Mouse (Mus musculus): Measurements from ENCODE around the gene Pagr1a. TPM values are rescaled to one million over a fixed set of nuclear protein-coding genes. Genes with fewer than 3 reads are reported as not detected.

The Pagr1a gene
- total and polyA plus RNA-seq, 2 experiments from 2014 or later, result 19.2 to 31.6 TPM

DNA sequence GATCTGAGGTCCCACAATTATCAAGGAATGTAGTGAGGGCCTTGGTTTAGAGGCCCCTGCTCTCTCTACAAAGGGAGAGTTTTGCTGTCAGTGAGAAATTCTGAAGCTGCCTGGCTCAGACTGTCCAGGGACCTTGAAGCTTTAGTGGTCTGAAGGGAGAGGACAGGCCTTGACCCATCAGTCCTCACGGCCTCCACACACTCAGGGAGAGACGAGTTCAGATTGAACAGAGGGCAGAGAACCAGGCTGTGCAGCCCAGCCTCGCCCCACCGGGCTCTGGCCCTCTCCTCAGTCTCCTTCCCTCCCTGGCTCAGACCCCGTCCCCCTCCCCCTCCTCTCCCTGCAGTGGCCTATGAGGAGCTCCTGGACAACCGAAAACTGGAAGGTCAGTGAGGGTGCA is 49.8 kb downstream of the Pagr1a start:
- Histone ChIP-seq H3K4me1 (ENCODE audit: insufficient read depth) (no peaks in the 10 kb centered on the region), H3K27me3 (ENCODE audit: insufficient read depth, low read length) (no peaks in the 10 kb centered on the region), H3K9ac (no peak overlapping the region), H3K27ac (ENCODE audit: low read depth, low read length) (no peak overlapping the region), H3K9me3 (ENCODE audit: low read length) (no peaks in the 10 kb centered on the region), H3K4me2 (ENCODE audit: low read depth) (no peak overlapping the region), H3K4me3 (ENCODE audit: low read depth, low read length) (no peak overlapping the region), H3K36me3 (ENCODE audit: insufficient read depth) (peaks cover 67% of the 10 kb centered on the region)
- TF ChIP-seq CTCF (IDR thresholded peaks at IDR 0.05; ENCODE audit: low read depth), result no peak
- DNase-seq (no peak), ATAC-seq (no peak)
- WGBS, result 59% methylated on average over 6 of the region's 6 CpGs

DNA sequence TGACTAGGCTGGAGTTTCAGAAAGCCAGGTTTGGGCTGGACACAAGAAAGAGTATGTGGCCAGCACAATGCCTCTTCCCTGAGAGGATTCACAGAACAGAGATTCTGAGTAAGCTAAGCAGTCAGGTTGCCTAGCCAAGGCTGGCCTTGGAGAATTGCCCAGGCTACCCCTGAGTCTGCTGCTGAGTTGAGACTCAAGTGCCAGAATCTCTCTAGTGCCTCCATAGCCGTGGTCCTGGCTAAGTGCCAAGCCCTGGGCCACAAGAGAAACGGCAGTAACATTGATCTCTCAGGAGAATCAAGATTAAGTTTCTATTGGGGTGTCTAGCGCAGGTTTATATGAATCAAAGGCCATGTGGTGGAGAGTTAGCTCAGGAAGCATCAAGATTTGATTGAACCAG is 51.6 kb downstream of the Pagr1a start:
- Histone ChIP-seq H3K4me3 (ENCODE audit: low read depth, low read length) (no peak overlapping the region), H3K36me3 (ENCODE audit: insufficient read depth) (peaks cover 74% of the 10 kb centered on the region), H3K4me2 (ENCODE audit: low read depth) (no peak overlapping the region), H3K4me1 (ENCODE audit: insufficient read depth) (no peaks in the 10 kb centered on the region), H3K27me3 (ENCODE audit: insufficient read depth, low read length) (no peaks in the 10 kb centered on the region), H3K9me3 (ENCODE audit: low read length) (no peaks in the 10 kb centered on the region), H3K9ac (no peak overlapping the region), H3K27ac (ENCODE audit: low read depth, low read length) (no peak overlapping the region)
- DNase-seq, result no peak
- no peak for ATAC-seq
- WGBS, result 45% methylated on average over 3 of the region's 3 CpGs
- no peak for TF ChIP-seq CTCF (IDR thresholded peaks at IDR 0.05; ENCODE audit: low read depth)

Small RNAs within 50 kb of the gene (microRNA-seq; reads per million reads assigned to microRNA genes)
- gene Gm44343, result 0 reads per million in 2 experiments

Other genes with a start within 250 kb of the Pagr1a start
Only the 30 nearest of the 32 such genes appear.
- gene Tbx6, start 235.9 kb downstream of the Pagr1a start, total RNA-seq (2014; rRNA removed), result 0.31 and 0.38 TPM in 2 replicates
- 0.10 and 0.11 TPM in 2 replicates for gene Tbx6, start 235.9 kb downstream of the Pagr1a start, polyA plus RNA-seq (2015; fragmentation: Nextera tagmentation; extraction: Ambion mirVana)
- gene Ppp4c, start 224.9 kb downstream of the Pagr1a start, total RNA-seq (2014; rRNA removed), result 114 and 119 TPM in 2 replicates
- 161 and 172 TPM in 2 replicates for gene Ppp4c, start 224.9 kb downstream of the Pagr1a start, polyA plus RNA-seq (2015; fragmentation: Nextera tagmentation; extraction: Ambion mirVana)
- 33.2 and 34.4 TPM in 2 replicates for gene Fam57b, start 219.7 kb downstream of the Pagr1a start, total RNA-seq (2014; rRNA removed)
- gene Fam57b, start 219.7 kb downstream of the Pagr1a start, polyA plus RNA-seq (2015; fragmentation: Nextera tagmentation; extraction: Ambion mirVana), result 39.0 and 42.6 TPM in 2 replicates
- not detected in 2 replicates for gene 4930451I11Rik, start 185.7 kb downstream of the Pagr1a start, total RNA-seq (2014; rRNA removed)
- gene 4930451I11Rik, start 185.7 kb downstream of the Pagr1a start, polyA plus RNA-seq (2015; fragmentation: Nextera tagmentation; extraction: Ambion mirVana), result 0.62 TPM in 1 of 2 replicates, not detected in the other
- gene Doc2a, start 169.9 kb downstream of the Pagr1a start, total RNA-seq (2014; rRNA removed), result 35.7 and 148 TPM in 2 replicates
- 31.5 and 32.5 TPM in 2 replicates for gene Doc2a, start 169.9 kb downstream of the Pagr1a start, polyA plus RNA-seq (2015; fragmentation: Nextera tagmentation; extraction: Ambion mirVana)
- 11.7 and 21.3 TPM in 2 replicates for gene Hirip3, start 155.4 kb downstream of the Pagr1a start, total RNA-seq (2014; rRNA removed)
- gene Hirip3, start 155.4 kb downstream of the Pagr1a start, polyA plus RNA-seq (2015; fragmentation: Nextera tagmentation; extraction: Ambion mirVana), result 9.9 and 19.5 TPM in 2 replicates
- gene Ino80e, start 155.0 kb downstream of the Pagr1a start, total RNA-seq (2014; rRNA removed), result 62.8 and 69.9 TPM in 2 replicates
- 102 and 107 TPM in 2 replicates for gene Ino80e, start 155.0 kb downstream of the Pagr1a start, polyA plus RNA-seq (2015; fragmentation: Nextera tagmentation; extraction: Ambion mirVana)
- gene Taok2, start 132.6 kb downstream of the Pagr1a start, total RNA-seq (2014; rRNA removed), result 100 and 110 TPM in 2 replicates
- 30.5 and 42.6 TPM in 2 replicates for gene Taok2, start 132.6 kb downstream of the Pagr1a start, polyA plus RNA-seq (2015; fragmentation: Nextera tagmentation; extraction: Ambion mirVana)
- gene Tmem219, start 94.4 kb downstream of the Pagr1a start, total RNA-seq (2014; rRNA removed), result 22.8 and 23.8 TPM in 2 replicates
- gene Tmem219, start 94.4 kb downstream of the Pagr1a start, polyA plus RNA-seq (2015; fragmentation: Nextera tagmentation; extraction: Ambion mirVana), result 44.7 and 45.4 TPM in 2 replicates
- 140 and 142 TPM in 2 replicates for gene Kctd13, start 88.5 kb downstream of the Pagr1a start, total RNA-seq (2014; rRNA removed)
- gene Kctd13, start 88.5 kb downstream of the Pagr1a start, polyA plus RNA-seq (2015; fragmentation: Nextera tagmentation; extraction: Ambion mirVana), result 218 and 222 TPM in 2 replicates
- 14.3 and 37.2 TPM in 2 replicates for gene Asphd1, start 67.8 kb downstream of the Pagr1a start, total RNA-seq (2014; rRNA removed)
- gene Asphd1, start 67.8 kb downstream of the Pagr1a start, polyA plus RNA-seq (2015; fragmentation: Nextera tagmentation; extraction: Ambion mirVana), result 10.3 and 13.6 TPM in 2 replicates
- gene Sez6l2, start 66.8 kb downstream of the Pagr1a start, total RNA-seq (2014; rRNA removed), result 104 and 160 TPM in 2 replicates
- gene Sez6l2, start 66.8 kb downstream of the Pagr1a start, polyA plus RNA-seq (2015; fragmentation: Nextera tagmentation; extraction: Ambion mirVana), result 38.3 and 45.3 TPM in 2 replicates
- gene Cdipt, start 41.4 kb downstream of the Pagr1a start, total RNA-seq (2014; rRNA removed), result 120 and 158 TPM in 2 replicates
- 134 and 137 TPM in 2 replicates for gene Cdipt, start 41.4 kb downstream of the Pagr1a start, polyA plus RNA-seq (2015; fragmentation: Nextera tagmentation; extraction: Ambion mirVana)
- not detected in 2 replicates for gene Cdiptos, start 41.3 kb downstream of the Pagr1a start, total RNA-seq (2014; rRNA removed)
- gene Cdiptos, start 41.3 kb downstream of the Pagr1a start, polyA plus RNA-seq (2015; fragmentation: Nextera tagmentation; extraction: Ambion mirVana), result 0.53 and 0.62 TPM in 2 replicates
- gene Mvp, start 2.7 kb downstream of the Pagr1a start, total RNA-seq (2014; rRNA removed), result 4.8 and 6.9 TPM in 2 replicates
- gene Mvp, start 2.7 kb downstream of the Pagr1a start, polyA plus RNA-seq (2015; fragmentation: Nextera tagmentation; extraction: Ambion mirVana), result 3.3 and 3.4 TPM in 2 replicates
- gene Pagr1b, start 868 bp downstream of the Pagr1a start, total RNA-seq (2014; rRNA removed), result 3.8 TPM in 1 of 2 replicates, not detected in the other
- 1.0 TPM in 1 of 2 replicates, not detected in the other for gene Pagr1b, start 868 bp downstream of the Pagr1a start, polyA plus RNA-seq (2015; fragmentation: Nextera tagmentation; extraction: Ambion mirVana)
- gene Gm42742, start 3.7 kb upstream of the Pagr1a start, total RNA-seq (2014; rRNA removed), result 49.1 and 53.6 TPM in 2 replicates
- gene Gm42742, start 3.7 kb upstream of the Pagr1a start, polyA plus RNA-seq (2015; fragmentation: Nextera tagmentation; extraction: Ambion mirVana), result 36.7 and 42.2 TPM in 2 replicates
- gene Prrt2, start 3.9 kb upstream of the Pagr1a start, total RNA-seq (2014; rRNA removed), result 68.2 and 77.8 TPM in 2 replicates
- gene Prrt2, start 3.9 kb upstream of the Pagr1a start, polyA plus RNA-seq (2015; fragmentation: Nextera tagmentation; extraction: Ambion mirVana), result 84.1 and 84.3 TPM in 2 replicates
- gene Maz, start 9.7 kb upstream of the Pagr1a start, total RNA-seq (2014; rRNA removed), result 176 and 200 TPM in 2 replicates
- 69.5 and 73.9 TPM in 2 replicates for gene Maz, start 9.7 kb upstream of the Pagr1a start, polyA plus RNA-seq (2015; fragmentation: Nextera tagmentation; extraction: Ambion mirVana)
- 6.2 and 6.5 TPM in 2 replicates for gene Kif22, start 25.1 kb upstream of the Pagr1a start, total RNA-seq (2014; rRNA removed)
- 16.6 and 17.3 TPM in 2 replicates for gene Kif22, start 25.1 kb upstream of the Pagr1a start, polyA plus RNA-seq (2015; fragmentation: Nextera tagmentation; extraction: Ambion mirVana)
- gene Zg16, start 70.0 kb upstream of the Pagr1a start, total RNA-seq (2014; rRNA removed), result not detected in 2 replicates
- gene Zg16, start 70.0 kb upstream of the Pagr1a start, polyA plus RNA-seq (2015; fragmentation: Nextera tagmentation; extraction: Ambion mirVana), result not detected in 2 replicates
- gene AI467606, start 74.0 kb upstream of the Pagr1a start, total RNA-seq (2014; rRNA removed), result 1.4 and 1.5 TPM in 2 replicates
- gene AI467606, start 74.0 kb upstream of the Pagr1a start, polyA plus RNA-seq (2015; fragmentation: Nextera tagmentation; extraction: Ambion mirVana), result 1.1 and 1.3 TPM in 2 replicates
- 0.54 and 0.90 TPM in 2 replicates for gene Qprt, start 104.9 kb upstream of the Pagr1a start, total RNA-seq (2014; rRNA removed)
- gene Qprt, start 104.9 kb upstream of the Pagr1a start, polyA plus RNA-seq (2015; fragmentation: Nextera tagmentation; extraction: Ambion mirVana), result 0.84 and 1.2 TPM in 2 replicates
- 0.14 and 0.15 TPM in 2 replicates for gene Spn, start 120.5 kb upstream of the Pagr1a start, total RNA-seq (2014; rRNA removed)
- gene Spn, start 120.5 kb upstream of the Pagr1a start, polyA plus RNA-seq (2015; fragmentation: Nextera tagmentation; extraction: Ambion mirVana), result 0.10 TPM in 1 of 2 replicates, not detected in the other
- 89.9 and 131 TPM in 2 replicates for gene Cd2bp2, start 178.7 kb upstream of the Pagr1a start, total RNA-seq (2014; rRNA removed)
- 55.0 and 67.5 TPM in 2 replicates for gene Cd2bp2, start 178.7 kb upstream of the Pagr1a start, polyA plus RNA-seq (2015; fragmentation: Nextera tagmentation; extraction: Ambion mirVana)
- 63.8 and 68.7 TPM in 2 replicates for gene Tbc1d10b, start 191.1 kb upstream of the Pagr1a start, total RNA-seq (2014; rRNA removed)
- gene Tbc1d10b, start 191.1 kb upstream of the Pagr1a start, polyA plus RNA-seq (2015; fragmentation: Nextera tagmentation; extraction: Ambion mirVana), result 18.1 and 24.8 TPM in 2 replicates
- gene Mylpf, start 191.5 kb upstream of the Pagr1a start, total RNA-seq (2014; rRNA removed), result 0.52 and 1.6 TPM in 2 replicates
- 1.8 and 3.2 TPM in 2 replicates for gene Mylpf, start 191.5 kb upstream of the Pagr1a start, polyA plus RNA-seq (2015; fragmentation: Nextera tagmentation; extraction: Ambion mirVana)
- gene Zfp553, start 215.7 kb upstream of the Pagr1a start, total RNA-seq (2014; rRNA removed), result 34.3 and 46.6 TPM in 2 replicates
- gene Zfp553, start 215.7 kb upstream of the Pagr1a start, polyA plus RNA-seq (2015; fragmentation: Nextera tagmentation; extraction: Ambion mirVana), result 29.8 and 35.9 TPM in 2 replicates
- 6.5 and 8.0 TPM in 2 replicates for gene Sept1, start 215.8 kb upstream of the Pagr1a start, total RNA-seq (2014; rRNA removed)
- gene Sept1, start 215.8 kb upstream of the Pagr1a start, polyA plus RNA-seq (2015; fragmentation: Nextera tagmentation; extraction: Ambion mirVana), result 5.6 and 6.7 TPM in 2 replicates
- gene Zfp771, start 226.9 kb upstream of the Pagr1a start, total RNA-seq (2014; rRNA removed), result 65.2 and 65.7 TPM in 2 replicates
- 75.1 and 75.9 TPM in 2 replicates for gene Zfp771, start 226.9 kb upstream of the Pagr1a start, polyA plus RNA-seq (2015; fragmentation: Nextera tagmentation; extraction: Ambion mirVana)

Data from forebrain, postnatal 0 days (tissue).